Mouse (Mus musculus) liver, embryonic 11.5 days (tissue): ENCODE results near the gene Arpc1a. TPM values are rescaled to one million over a fixed set of nuclear protein-coding genes. Genes with fewer than 3 reads are reported as not detected.
A peak's percentile ranks its signal among the peaks of the same experiment; 100 is the strongest.
"Not testable (repeated sequence)": the region's sequence is repeated elsewhere in the genome, so short reads cannot be mapped to it uniquely, and the experiment has no call there.

ENCODE experiments used
- ATAC-seq: fragments of 200-750 bp; cut with Nextera tagmentation; replicated peaks from 2 replicates; pipeline ENCODE4 v1.8.0; 2017; ENCODE audit warnings: moderate number of reproducible peaks, mild to moderate bottlenecking, moderate TSS enrichment, moderate library complexity; ENCODE audit not compliant: low FRiP score
- DNase-seq: peaks from one replicate; pipeline ENCODE4 v3.0.0-alpha.2; 2017; ENCODE audit warnings: low spot score
- H3K27ac ChIP-seq: fragments of 300-500 bp; sonication (generic); 2 replicates; pipeline ENCODE4 v1.5.1; 2014; ENCODE audit warnings: mild to moderate bottlenecking, low read depth, low read length, control low read depth
- H3K27me3 ChIP-seq: fragments of 300-500 bp; sonication (generic); replicated peaks from 2 replicates; pipeline ENCODE4 v1.6.1; 2014; ENCODE audit warnings: low read length, mixed read lengths; ENCODE audit not compliant: control insufficient read depth, insufficient read depth
- H3K36me3 ChIP-seq: fragments of 300-500 bp; sonication (generic); 2 replicates; pipeline ENCODE4 v1.6.1; 2014; ENCODE audit warnings: mild to moderate bottlenecking, low read length, moderate library complexity, mixed read lengths; ENCODE audit not compliant: control insufficient read depth, insufficient read depth
- H3K4me1 ChIP-seq: fragments of 300-500 bp; sonication (generic); replicated peaks from 2 replicates; pipeline ENCODE4 v1.6.1; 2014; ENCODE audit warnings: low read length, mixed read lengths; ENCODE audit not compliant: control insufficient read depth, insufficient read depth
- H3K4me2 ChIP-seq: fragments of 300-500 bp; sonication (generic); 2 replicates; pipeline ENCODE4 v1.6.1; 2014; ENCODE audit warnings: mild to moderate bottlenecking, control low read depth, moderate library complexity
- H3K4me3 ChIP-seq: fragments of 300-500 bp; sonication (generic); 2 replicates; pipeline ENCODE4 v1.5.1; 2014; ENCODE audit warnings: low read depth, low read length, control low read depth
- H3K9ac ChIP-seq: fragments of 300-500 bp; sonication (generic); 2 replicates; pipeline ENCODE4 v1.6.1; 2014; ENCODE audit warnings: low read depth, low read length, control low read depth
- H3K9me3 ChIP-seq: fragments of 300-500 bp; sonication (generic); 2 replicates; pipeline ENCODE4 v1.6.1; 2016; ENCODE audit warnings: low read length, inconsistent platforms, mixed read lengths; ENCODE audit not compliant: control insufficient read depth
- WGBS: fragments of 180-500 bp; shearing (Covaris S2); extraction: QIAGEN DNeasy Blood & Tissue Kit; methylation state at CpG from one replicate; pipeline ENCODE4 v1.1.7; 2014; 5-methylcytosine and 5-hydroxymethylcytosine counted together
- polyA plus RNA-seq: library from polyadenylated mRNA; unstranded; fragments of >200 nt; fragmentation: Nextera tagmentation; extraction: Ambion mirVana; gene quantifications from 2 replicates; pipeline ENCODE4 v1.2.1, GENCODE M21; 2014

The Arpc1a gene
- polyA plus RNA-seq, 1 experiment from 2014 or later, result 114 TPM

GRCm38 (mm10) chr5:145096195-145096594 is 12.6 kb downstream of the Arpc1a start:
- Histone ChIP-seq H3K4me3 (no peak overlapping the region), H3K36me3 (peaks cover 25% of the 10 kb centered on the region), H3K27me3 (no peaks in the 10 kb centered on the region), H3K9me3 (no peaks in the 10 kb centered on the region), H3K4me2 (no peak overlapping the region), H3K4me1 (no peaks in the 10 kb centered on the region), H3K9ac (no peak overlapping the region), H3K27ac (no peak overlapping the region)
- no peak for ATAC-seq
- no peak for DNase-seq
- WGBS, result 80% methylated on average over 4 of the region's 4 CpGs

GRCm38 (mm10) chr5:145098340-145098821 is 14.8 kb downstream of the Arpc1a start:
- Histone ChIP-seq H3K4me2 (no peak overlapping the region), H3K4me3 (no peak overlapping the region), H3K9me3 (no peaks in the 10 kb centered on the region), H3K27ac (no peak overlapping the region), H3K4me1 (no peaks in the 10 kb centered on the region), H3K27me3 (no peaks in the 10 kb centered on the region), H3K36me3 (peaks cover 30% of the 10 kb centered on the region), H3K9ac (no peak overlapping the region)
- DNase-seq, result no peak
- 0 out of 2 replicates have a peak, but pooled peaks have one; percentile 22 for ATAC-seq
- WGBS, result 72% methylated on average over 10 of the region's 10 CpGs

- peaks cover 54% of the 10 kb centered on the region for H3K36me3 ChIP-seq
- no peak overlapping the region for H3K9ac ChIP-seq
- ATAC-seq, result no peak
- H3K27me3 ChIP-seq, result no peaks in the 10 kb centered on the region
- no peaks in the 10 kb centered on the region for H3K4me1 ChIP-seq
- 94% methylated on average over 9 of the region's 9 CpGs for WGBS
- no peak overlapping the region for H3K4me3 ChIP-seq
- no peak overlapping the region for H3K4me2 ChIP-seq
- no peaks in the 10 kb centered on the region for H3K9me3 ChIP-seq
- DNase-seq, result no peak
- no peak overlapping the region for H3K27ac ChIP-seq
Measured at GRCm38 (mm10) chr5:145100960-145101359, 17.3 kb downstream of the Arpc1a start.

GRCm38 (mm10) chr5:145101451-145101850 is 17.8 kb downstream of the Arpc1a start:
- H3K9ac ChIP-seq, H3K4me3 ChIP-seq, H3K4me2 ChIP-seq, H3K9me3 ChIP-seq, H3K27me3 ChIP-seq, DNase-seq, ATAC-seq, H3K27ac ChIP-seq, H3K4me1 ChIP-seq: not testable (repeated sequence)
- WGBS, result 96% methylated on average over 11 of the region's 11 CpGs
- H3K36me3 ChIP-seq, result peaks cover 56% of the 10 kb centered on the region

GRCm38 (mm10) chr5:145102706-145103105 is 19.1 kb downstream of the Arpc1a start:
- 56% methylated on average over 4 of the region's 4 CpGs for WGBS
- H3K36me3 ChIP-seq, result peaks cover 60% of the 10 kb centered on the region
- no peaks in the 10 kb centered on the region for H3K27me3 ChIP-seq
- no peak for DNase-seq
- no peak overlapping the region for H3K4me2 ChIP-seq
- ATAC-seq, result no peak
- H3K4me3 ChIP-seq, result no peak overlapping the region
- no peak overlapping the region for H3K27ac ChIP-seq
- H3K9ac ChIP-seq, result no peak overlapping the region
- no peaks in the 10 kb centered on the region for H3K9me3 ChIP-seq
- no peaks in the 10 kb centered on the region for H3K4me1 ChIP-seq

GRCm38 (mm10) chr5:145104328-145104727 is 20.7 kb downstream of the Arpc1a start:
- Histone ChIP-seq H3K4me2 (no peak overlapping the region), H3K9ac (no peak overlapping the region), H3K27me3 (no peaks in the 10 kb centered on the region), H3K36me3 (peaks cover 61% of the 10 kb centered on the region), H3K4me3 (no peak overlapping the region), H3K4me1 (no peaks in the 10 kb centered on the region), H3K27ac (no peak overlapping the region), H3K9me3 (no peaks in the 10 kb centered on the region)
- ATAC-seq (no peak), DNase-seq (no peak)
- 92% methylated on average over 9 of the region's 9 CpGs for WGBS

- Histone ChIP-seq H3K4me1 (no peaks in the 10 kb centered on the region), H3K4me3 (no peak overlapping the region), H3K9ac (no peak overlapping the region), H3K27ac (no peak overlapping the region), H3K36me3 (peaks cover 63% of the 10 kb centered on the region), H3K9me3 (no peaks in the 10 kb centered on the region), H3K27me3 (no peaks in the 10 kb centered on the region), H3K4me2 (no peak overlapping the region)
- 94% methylated on average over 9 of the region's 9 CpGs for WGBS
- ATAC-seq (no peak), DNase-seq (no peak)
Measured at GRCm38 (mm10) chr5:145105694-145106275, 22.2 kb downstream of the Arpc1a start.

- Histone ChIP-seq H3K4me1 (peaks cover 8% of the 10 kb centered on the region), H3K36me3 (peaks cover 29% of the 10 kb centered on the region), H3K4me2 (no peak overlapping the region), H3K27me3 (no peaks in the 10 kb centered on the region), H3K9ac (no peak overlapping the region), H3K4me3 (no peak overlapping the region), H3K27ac (no peak overlapping the region), H3K9me3 (no peaks in the 10 kb centered on the region)
- ATAC-seq (no peak), DNase-seq (no peak)
- 78% methylated on average over 6 of the region's 6 CpGs for WGBS
Measured at GRCm38 (mm10) chr5:145110401-145110800, 26.8 kb downstream of the Arpc1a start.

- Histone ChIP-seq H3K4me3 (no peak overlapping the region), H3K4me1 (peaks cover 14% of the 10 kb centered on the region), H3K4me2 (no peak overlapping the region), H3K27me3 (no peaks in the 10 kb centered on the region), H3K36me3 (peaks cover 16% of the 10 kb centered on the region), H3K9me3 (no peaks in the 10 kb centered on the region), H3K27ac (no peak overlapping the region), H3K9ac (no peak overlapping the region)
- DNase-seq, result no peak
- 74% methylated on average over 8 of the region's 8 CpGs for WGBS
- ATAC-seq, result no peak
Measured at GRCm38 (mm10) chr5:145112566-145112965, 28.9 kb downstream of the Arpc1a start.
